Mouse (Mus musculus) kidney, adult 2 months (tissue): ENCODE results near the gene Hist1h1d.

ENCODE experiments used
- CTCF ChIP-seq: fragments of 200-500 bp; conservative IDR thresholded peaks from 2 replicates; pipeline ENCODE4 v1.5.1; 2011; ENCODE audit warnings: low read depth, mild to moderate bottlenecking, control low read depth, low read length, moderate library complexity, mixed read lengths; ENCODE audit not compliant: insufficient read depth, insufficient read length
- POLR2A ChIP-seq: fragments of 200-500 bp; IDR thresholded peaks from one replicate; pipeline ENCODE4 v1.6.1; 2011; ENCODE audit warnings: low read depth, low read length, control low read depth

DNA sequence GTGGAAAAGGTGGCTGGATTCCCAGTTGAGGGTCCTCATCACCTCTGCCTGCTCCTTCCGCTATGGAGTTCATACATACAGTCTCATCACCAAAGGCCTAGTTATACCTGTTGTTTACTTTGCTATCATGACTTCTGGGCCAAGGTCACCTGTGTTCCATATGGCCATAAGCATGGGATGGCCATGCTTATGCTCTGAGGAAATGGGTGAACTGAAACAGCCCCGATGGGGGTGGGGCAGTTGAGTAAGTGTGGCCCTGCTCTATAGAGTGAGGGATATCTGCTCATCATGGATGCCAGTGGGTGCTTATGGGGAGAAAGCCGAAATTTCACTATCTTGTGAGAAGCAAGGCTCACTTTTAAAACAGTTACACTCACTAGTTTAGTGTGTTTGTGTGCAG is 52.0 kb downstream of the Hist1h1d start:
- TF ChIP-seq POLR2A: no peak
- no peak for TF ChIP-seq CTCF
